Mouse (Mus musculus) neutrophil, adult 5-6 weeks (primary cell): ENCODE measurements around the gene Msrb1. TPM values are rescaled to one million over a fixed set of nuclear protein-coding genes. Genes with fewer than 3 reads are reported as not detected.

Experiments used
- ATAC-seq: fragments of 151-379, 151-347 bp; 2 replicates; pipeline ENCODE4 v1.8.0; 2017; ENCODE audit warnings: mild to moderate bottlenecking, moderate TSS enrichment; ENCODE audit not compliant: insufficient number of reproducible peaks, poor library complexity, low FRiP score, severe bottlenecking; ENCODE audit errors: extremely low read depth
- total RNA-seq: library from RNA; stranded (forward); fragments of 200-1000 nt; gene quantifications from 2 replicates; pipeline ENCODE4 v1.2.3, GENCODE M21; 2017

Gene Msrb1
- total RNA-seq, 1 experiment from 2014 or later = 818 TPM

DNA sequence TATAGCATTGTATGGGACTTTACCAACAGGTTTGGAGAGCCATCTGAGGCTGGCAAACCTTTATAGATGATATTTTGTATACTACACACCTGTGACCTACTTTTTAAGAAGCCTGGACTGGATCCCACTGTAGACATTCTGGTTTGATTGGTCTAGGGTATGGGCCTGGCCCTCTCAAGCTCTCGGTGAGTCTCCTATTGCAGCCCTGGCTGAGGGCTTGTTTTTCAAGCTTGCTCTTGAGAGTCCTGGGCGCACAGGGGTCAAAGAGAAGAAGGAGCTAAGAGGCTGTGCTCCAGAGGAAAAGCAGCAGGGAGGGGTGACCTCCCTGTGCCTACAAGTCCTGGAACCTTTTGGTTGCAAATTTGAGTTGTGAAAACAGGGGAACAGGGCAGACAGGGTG lies 40.6 kb downstream of the Msrb1 start:
- ATAC-seq = no peak

GRCm38 (mm10) chr17:24780821-24781220 lies 44.4 kb downstream of the Msrb1 start:
- ATAC-seq = peak; percentile 39; the same call in 1 of the 2 replicates

GRCm38 (mm10) chr17:24792190-24792589 lies 55.7 kb downstream of the Msrb1 start:
- ATAC-seq = no peak

Other genes starting within 250 kb of the Msrb1 start
- not detected in 2 replicates for gene Caskin1, start 248.0 kb upstream of the Msrb1 start, total RNA-seq
- 107 and 118 TPM in 2 replicates for gene Traf7, start 208.7 kb upstream of the Msrb1 start, total RNA-seq
- 2.0 TPM in 1 of 2 replicates, not detected in the other for gene Rab26, start 202.4 kb upstream of the Msrb1 start, total RNA-seq
- 23.3 and 27.6 TPM in 2 replicates for gene Pkd1, start 186.8 kb upstream of the Msrb1 start, total RNA-seq
- gene Tsc2, start 104.0 kb upstream of the Msrb1 start, total RNA-seq = 48.2 and 53.8 TPM in 2 replicates
- gene Nthl1, start 104.0 kb upstream of the Msrb1 start, total RNA-seq = 2.4 and 4.5 TPM in 2 replicates
- gene Slc9a3r2, start 86.3 kb upstream of the Msrb1 start, total RNA-seq = 0.37 and 0.58 TPM in 2 replicates
- not detected in 2 replicates for gene Npw, start 78.2 kb upstream of the Msrb1 start, total RNA-seq
- 17.6 and 21.4 TPM in 2 replicates for gene Zfp598, start 67.0 kb upstream of the Msrb1 start, total RNA-seq
- 0.25 TPM in 1 of 2 replicates, not detected in the other for gene Syngr3, start 46.7 kb upstream of the Msrb1 start, total RNA-seq
- gene Gfer, start 40.5 kb upstream of the Msrb1 start, total RNA-seq = 17.1 and 23.3 TPM in 2 replicates
- 0.86 and 1.6 TPM in 2 replicates for gene Noxo1, start 40.4 kb upstream of the Msrb1 start, total RNA-seq
- 10.1 and 10.4 TPM in 2 replicates for gene Tbl3, start 29.0 kb upstream of the Msrb1 start, total RNA-seq
- gene Rnf151, start 18.6 kb upstream of the Msrb1 start, total RNA-seq = 0.86 TPM in 1 of 2 replicates, not detected in the other
- gene Rps2, start 18.5 kb upstream of the Msrb1 start, total RNA-seq = 574 and 580 TPM in 2 replicates
- 107 and 119 TPM in 2 replicates for gene Ndufb10, start 12.2 kb upstream of the Msrb1 start, total RNA-seq
- gene Rpl3l, start 8.8 kb upstream of the Msrb1 start, total RNA-seq = 1.5 and 4.0 TPM in 2 replicates
- 0.58 TPM in 1 of 2 replicates, not detected in the other for gene Hs3st6, start 16.3 kb downstream of the Msrb1 start, total RNA-seq
- gene Meiob, start 67.6 kb downstream of the Msrb1 start, total RNA-seq = not detected in 2 replicates
- 17.9 and 28.0 TPM in 2 replicates for gene Hagh, start 103.5 kb downstream of the Msrb1 start, total RNA-seq
- gene Fahd1, start 113.7 kb downstream of the Msrb1 start, total RNA-seq = 2.9 and 4.0 TPM in 2 replicates
- not detected in 2 replicates for gene Igfals, start 129.4 kb downstream of the Msrb1 start, total RNA-seq
- 26.3 and 32.4 TPM in 2 replicates for gene Nubp2, start 149.7 kb downstream of the Msrb1 start, total RNA-seq
- gene Spsb3, start 150.0 kb downstream of the Msrb1 start, total RNA-seq = 19.7 and 24.6 TPM in 2 replicates
- 26.3 and 30.2 TPM in 2 replicates for gene Eme2, start 158.4 kb downstream of the Msrb1 start, total RNA-seq
- 9.4 and 15.3 TPM in 2 replicates for gene Mrps34, start 158.5 kb downstream of the Msrb1 start, total RNA-seq
- gene Nme3, start 159.9 kb downstream of the Msrb1 start, total RNA-seq = 26.1 and 34.3 TPM in 2 replicates
- gene Mapk8ip3, start 200.3 kb downstream of the Msrb1 start, total RNA-seq = 115 and 127 TPM in 2 replicates
- 20.0 and 20.6 TPM in 2 replicates for gene Jpt2, start 224.0 kb downstream of the Msrb1 start, total RNA-seq